Mouse (Mus musculus) testis, adult 2 months (tissue): Measurements from ENCODE around the gene Pold2.

Experiments
- CTCF ChIP-seq: fragments of 200-500 bp; IDR thresholded peaks from 2 replicates; pipeline ENCODE4 v1.5.1; 2012; ENCODE audit warnings: low read depth, mild to moderate bottlenecking, inconsistent platforms, low read length, moderate library complexity; ENCODE audit not compliant: control insufficient read depth, insufficient read depth, insufficient replicate concordance
- POLR2A ChIP-seq: fragments of 200-500 bp; IDR thresholded peaks from 2 replicates; pipeline ENCODE4 v1.6.1; 2012; ENCODE audit warnings: low read depth, mild to moderate bottlenecking, inconsistent platforms, low read length, moderate library complexity; ENCODE audit not compliant: control insufficient read depth

GRCm38 (mm10) chr11:5843131-5843530 lies 35.0 kb downstream of the Pold2 start:
- no peak for TF ChIP-seq POLR2A
- no peak for TF ChIP-seq CTCF
